Mouse (Mus musculus) retina, embryonic 14.5 days (tissue): ENCODE measurements around the gene Habp4.

Experiments
- DNase-seq: peaks from one replicate; pipeline ENCODE4 v3.0.0-alpha.2; 2015; ENCODE audit warnings: low spot score

Habp4 gene

GRCm38 (mm10) chr13:64178746-64179652 is 17.4 kb downstream of the Habp4 start:
- DNase-seq: no peak

DNA sequence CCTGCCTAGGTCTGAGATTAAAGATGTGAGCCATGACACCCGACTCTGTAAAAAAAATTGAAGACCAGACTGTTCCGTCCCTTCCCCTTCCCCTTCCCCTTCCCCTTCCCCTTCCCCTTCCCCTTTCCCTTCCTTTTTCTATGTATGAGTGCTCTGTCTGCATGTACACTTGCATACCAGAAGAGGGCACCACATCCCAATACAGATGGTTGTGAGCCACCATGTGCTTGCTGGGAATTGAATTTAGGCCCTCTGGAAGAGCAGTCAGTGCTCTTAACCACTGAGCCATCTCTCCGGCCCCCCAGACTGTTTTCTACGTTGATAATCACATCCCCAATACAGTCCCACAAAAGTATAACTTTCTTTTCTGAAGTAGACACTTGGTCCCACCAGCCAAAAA is 18.7 kb downstream of the Habp4 start:
- no peak for DNase-seq

- DNase-seq: peak; percentile 57
Observed at GRCm38 (mm10) chr13:64180888-64181287, 19.3 kb downstream of the Habp4 start.

- no peak for DNase-seq
Observed at GRCm38 (mm10) chr13:64182091-64182490, 20.5 kb downstream of the Habp4 start.

GRCm38 (mm10) chr13:64183583-64183982 is 22.0 kb downstream of the Habp4 start:
- no peak for DNase-seq

DNA sequence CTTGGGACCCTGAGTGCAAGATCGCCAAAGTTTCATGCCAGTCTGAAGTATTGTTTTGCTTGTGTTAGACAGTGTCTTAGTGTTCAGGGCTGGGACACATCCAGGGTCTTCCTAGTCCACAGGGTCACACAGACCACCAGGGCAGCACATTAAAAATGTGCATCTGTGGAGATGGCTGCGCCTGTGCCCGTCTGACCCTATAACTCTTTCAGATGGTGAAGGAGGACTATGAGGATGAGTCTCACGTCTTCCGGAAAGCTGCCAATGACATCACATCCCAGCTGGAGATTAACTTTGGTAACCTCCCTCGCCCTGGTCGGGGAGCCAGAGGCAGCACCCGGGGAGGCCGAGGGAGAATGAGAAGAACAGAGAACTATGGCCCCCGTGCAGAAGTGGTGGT is 22.7 kb downstream of the Habp4 start:
- DNase-seq: no peak

DNA sequence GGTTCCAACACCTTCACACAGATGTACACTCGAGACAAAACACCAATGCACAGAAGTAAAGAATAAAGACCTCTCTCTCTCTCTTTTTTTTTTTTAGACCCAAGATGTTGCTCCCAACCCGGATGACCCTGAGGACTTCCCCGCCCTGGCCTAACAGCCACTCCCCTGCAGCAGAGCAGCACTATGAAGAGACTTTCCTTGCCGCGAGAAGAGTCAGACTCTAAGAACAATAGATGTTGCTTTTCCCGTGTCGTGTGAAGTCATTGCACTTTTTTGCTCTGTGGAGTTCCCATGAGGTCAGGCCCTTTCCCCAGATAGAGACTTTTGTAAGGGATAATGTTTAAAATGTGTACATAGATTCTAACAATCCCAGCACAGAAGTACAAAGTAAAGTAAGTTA is 23.6 kb downstream of the Habp4 start:
- no peak for DNase-seq

DNA sequence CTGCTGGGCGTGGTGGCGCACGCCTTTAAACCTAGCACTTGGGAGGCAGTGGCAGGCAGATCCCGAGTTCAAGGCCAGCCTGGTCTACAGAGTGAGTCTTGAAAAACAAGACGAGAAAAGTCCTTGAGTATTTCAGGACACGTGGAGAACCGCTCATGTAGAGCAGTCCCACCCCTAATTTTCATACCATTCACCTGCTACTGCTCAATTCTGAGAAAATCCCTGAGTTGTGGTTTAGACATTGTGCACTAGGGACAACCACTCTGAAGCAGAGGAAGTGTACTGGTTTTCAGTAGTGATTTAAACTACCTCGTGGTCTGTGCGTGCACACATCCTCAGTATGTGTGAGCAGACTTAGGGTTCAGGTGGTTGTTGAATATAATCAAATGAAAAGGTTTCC is 24.0 kb downstream of the Habp4 start:
- no peak for DNase-seq

GRCm38 (mm10) chr13:64186516-64186915 is 24.9 kb downstream of the Habp4 start:
- no peak for DNase-seq

GRCm38 (mm10) chr13:64187065-64187464 is 25.4 kb downstream of the Habp4 start:
- no peak for DNase-seq

DNA sequence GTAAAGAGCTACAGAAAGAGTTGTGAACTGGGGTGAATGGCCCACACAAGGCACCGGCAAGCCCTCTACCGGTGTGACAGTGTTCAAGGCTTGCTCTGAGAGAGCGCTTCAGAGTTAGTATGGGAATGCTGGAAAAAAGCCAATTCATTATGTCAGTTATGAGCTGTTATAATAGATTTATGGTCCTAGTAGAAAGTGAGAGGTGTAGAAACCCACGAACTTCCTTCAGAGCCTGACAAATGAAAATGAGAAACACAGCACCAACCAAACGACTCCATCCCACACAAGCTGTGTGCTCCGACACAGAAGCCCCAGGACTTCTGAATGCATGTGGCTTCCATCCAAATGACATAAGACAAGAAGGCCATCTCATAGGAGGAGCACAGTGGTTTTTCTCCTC is 36.3 kb downstream of the Habp4 start:
- no peak for DNase-seq

GRCm38 (mm10) chr13:64198310-64198709 is 36.7 kb downstream of the Habp4 start:
- no peak for DNase-seq

DNA sequence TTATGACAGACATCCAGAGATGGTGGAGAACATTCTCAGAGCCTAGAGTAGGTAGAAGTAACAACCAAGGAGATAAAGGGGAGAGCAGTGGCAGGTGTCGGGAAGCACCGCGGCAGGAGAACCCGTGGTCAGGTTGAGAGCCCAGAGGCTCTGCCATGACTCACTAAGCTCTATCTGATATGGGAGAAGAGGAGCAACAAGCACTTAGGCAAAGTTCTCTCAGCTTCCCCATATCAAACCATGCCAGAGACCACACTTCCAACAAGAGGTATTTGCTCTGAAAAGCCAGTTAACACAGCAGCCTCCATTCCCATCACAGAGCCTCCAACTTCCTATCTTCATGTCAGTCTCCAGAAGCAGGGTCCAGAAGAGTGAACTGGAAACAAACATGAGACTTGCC is 39.3 kb downstream of the Habp4 start:
- DNase-seq: no peak

- DNase-seq: no peak
Observed at GRCm38 (mm10) chr13:64204726-64205125, 43.1 kb downstream of the Habp4 start.

- peak; percentile 51 for DNase-seq
Observed at GRCm38 (mm10) chr13:64205186-64205585, 43.6 kb downstream of the Habp4 start.

- no peak for DNase-seq
Observed at GRCm38 (mm10) chr13:64208146-64208545, 46.5 kb downstream of the Habp4 start.

DNA sequence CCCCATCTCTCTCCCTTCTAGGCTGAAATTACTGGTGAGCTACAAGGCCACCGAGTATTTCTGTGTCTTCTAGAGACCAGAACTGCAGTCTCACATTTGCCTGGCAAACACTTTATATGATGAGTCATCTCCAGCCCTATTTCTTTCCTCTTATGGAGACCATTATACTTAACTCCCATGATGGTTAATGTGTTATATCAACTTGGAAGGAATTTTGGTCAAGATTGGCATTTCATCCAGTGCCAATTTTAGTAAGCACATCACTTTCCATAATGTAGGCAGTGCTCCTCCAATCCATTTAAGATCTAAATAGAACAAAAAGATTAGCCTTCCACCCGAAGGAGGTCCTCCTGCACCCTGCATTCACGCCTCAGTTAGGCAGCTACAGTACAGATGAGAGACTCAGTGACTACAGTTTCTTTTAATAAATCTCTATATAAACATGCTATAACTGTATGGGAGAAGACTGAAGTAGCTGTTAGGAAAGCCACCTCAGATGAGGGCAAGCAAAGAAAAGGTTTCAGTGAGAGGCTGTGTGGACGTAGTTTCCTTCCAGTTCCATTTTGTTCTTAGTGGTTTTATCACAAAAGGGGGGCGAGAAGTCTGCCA is 50.5 kb downstream of the Habp4 start:
- DNase-seq: no peak

DNA sequence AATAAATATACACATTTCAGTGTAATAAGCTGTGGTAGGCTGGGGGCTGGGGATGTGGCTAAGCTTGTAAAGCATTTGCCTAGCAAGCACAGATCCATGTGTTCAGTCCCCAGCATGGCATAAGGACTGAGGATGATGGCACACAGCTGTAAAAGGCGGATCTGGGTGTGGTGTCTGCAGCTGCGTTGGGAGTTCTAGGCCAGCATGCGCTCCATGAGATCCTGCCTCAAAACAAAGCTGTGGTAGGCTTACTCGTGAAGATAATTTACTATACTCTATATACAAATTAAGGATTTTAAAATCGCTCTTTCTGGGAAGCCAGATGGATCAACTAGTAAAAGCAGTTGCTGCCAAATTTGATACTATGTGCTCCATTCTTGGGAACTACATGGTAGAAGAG is 53.3 kb downstream of the Habp4 start:
- no peak for DNase-seq

GRCm38 (mm10) chr13:64225738-64226137 is 64.1 kb downstream of the Habp4 start:
- DNase-seq: no peak

- DNase-seq: no peak
Observed at GRCm38 (mm10) chr13:64226725-64227124, 65.1 kb downstream of the Habp4 start.

GRCm38 (mm10) chr13:64233139-64233538 is 71.5 kb downstream of the Habp4 start:
- no peak for DNase-seq

DNA sequence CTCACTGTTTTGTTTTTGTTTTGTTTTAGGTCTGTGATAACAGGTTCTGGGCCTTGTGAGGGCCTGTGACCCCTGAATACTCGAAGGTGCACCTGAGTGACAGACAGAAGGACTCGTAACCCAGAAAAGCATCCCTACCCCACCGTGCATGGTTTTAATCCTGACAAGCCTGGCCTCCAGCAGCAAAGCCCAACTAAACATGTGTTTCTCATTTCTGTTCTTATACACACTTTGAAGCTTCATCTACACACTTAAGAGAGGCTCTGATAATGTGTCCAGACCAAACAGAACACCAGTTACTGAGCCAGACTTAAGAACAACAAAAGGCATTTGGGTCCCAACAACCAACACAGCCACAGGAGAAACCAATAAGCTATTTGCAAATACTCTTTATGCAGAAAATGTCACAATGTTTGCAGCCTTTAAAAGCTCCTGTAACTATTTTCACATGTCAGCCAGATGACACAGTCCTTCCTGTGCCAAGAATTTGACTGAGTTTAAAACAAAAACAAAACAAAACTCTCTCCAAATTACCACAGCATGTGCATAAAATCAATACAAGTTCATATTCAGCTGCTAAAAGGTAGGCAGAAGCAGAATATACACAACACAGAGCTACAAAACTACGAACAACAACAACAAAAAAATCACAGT is 73.6 kb downstream of the Habp4 start:
- DNase-seq: no peak

GRCm38 (mm10) chr13:64235777-64236176 is 74.2 kb downstream of the Habp4 start:
- no peak for DNase-seq
